Mouse (Mus musculus): Measurements from ENCODE around the gene Cks1b. TPM values are rescaled to one million over a fixed set of nuclear protein-coding genes. Genes with fewer than 3 reads are reported as not detected.

The Cks1b gene
- polyA plus RNA-seq, 1 experiment from 2014 or later = 301 TPM

DNA sequence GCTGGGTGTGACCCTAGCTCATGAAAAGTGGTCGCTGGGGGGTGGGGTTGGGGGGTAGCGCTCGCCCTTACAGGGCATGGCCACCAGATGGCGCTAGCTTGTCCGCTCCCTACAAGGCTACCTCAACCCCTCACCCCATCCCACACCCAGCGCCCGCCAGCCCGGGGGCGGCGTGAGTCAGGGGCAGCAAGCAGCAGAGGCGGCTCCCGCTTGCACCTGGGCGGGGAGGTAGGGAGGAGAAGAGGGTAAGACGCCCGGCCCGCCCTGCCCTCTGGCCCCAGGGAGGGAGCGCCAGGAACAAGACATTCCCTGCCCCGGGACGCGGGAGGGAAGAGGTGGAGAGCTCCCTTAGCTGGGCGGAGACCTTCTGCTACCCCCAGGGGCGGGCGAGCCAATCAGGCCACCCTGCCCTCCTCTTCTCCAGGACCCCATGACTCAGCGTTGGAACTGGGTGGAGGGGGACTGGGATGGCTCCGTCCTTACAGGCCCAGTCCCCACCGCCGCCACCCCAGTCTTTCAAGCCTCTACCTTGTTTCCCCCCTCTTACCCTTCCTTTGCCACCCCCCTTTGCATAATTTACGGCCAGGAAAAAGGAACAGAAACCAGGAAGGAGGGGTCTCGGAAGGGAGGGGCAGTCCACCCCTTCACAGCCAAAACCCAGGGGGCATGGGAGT is 39.7 kb downstream of the Cks1b start:
- WGBS (ENCODE audit: insufficient replicate concordance) = 6% methylated on average over 24 of the region's 29 CpGs
- H3K36me3 ChIP-seq = peaks cover 20% of the 10 kb centered on the region
- H3K27ac ChIP-seq = no peak overlapping the region; the same call in 1 of the 2 replicates
- peak; percentile 72 for ATAC-seq (ENCODE audit: low read depth)
- peak overlapping the region; percentile 54 for H3K9ac ChIP-seq
- H3K9me3 ChIP-seq (replicated peaks) = no peaks in the 10 kb centered on the region
- H3K27me3 ChIP-seq = no peaks in the 10 kb centered on the region
- H3K4me3 ChIP-seq (replicated peaks) = peak overlapping the region; percentile 45
- H3K4me2 ChIP-seq = peak overlapping the region; percentile 66
- peak; percentile 46 for DNase-seq
- H3K4me1 ChIP-seq (replicated peaks) = peaks cover 26% of the 10 kb centered on the region

DNA sequence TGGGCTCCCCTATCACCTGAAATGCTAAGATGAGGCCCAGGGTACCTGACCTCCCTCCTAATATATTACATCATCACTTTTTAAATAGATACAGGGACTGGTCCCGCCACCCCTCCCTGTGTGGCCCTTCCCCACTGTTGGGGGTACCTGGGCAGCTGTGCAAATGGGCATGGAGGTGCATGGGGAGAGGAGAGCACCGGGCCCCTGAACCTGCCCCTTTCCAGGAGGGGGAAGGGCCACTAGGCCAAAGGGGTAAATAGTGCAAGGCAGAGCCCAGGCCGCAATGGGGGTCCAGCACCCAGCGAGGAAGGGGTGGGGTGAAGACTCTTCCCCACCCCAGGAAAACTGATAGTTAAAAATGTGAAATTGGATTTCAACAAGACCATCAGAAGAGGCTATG is 40.4 kb downstream of the Cks1b start:
- Histone ChIP-seq H3K4me3 (replicated peaks) (no peak overlapping the region), H3K27ac (no peak overlapping the region)

DNA sequence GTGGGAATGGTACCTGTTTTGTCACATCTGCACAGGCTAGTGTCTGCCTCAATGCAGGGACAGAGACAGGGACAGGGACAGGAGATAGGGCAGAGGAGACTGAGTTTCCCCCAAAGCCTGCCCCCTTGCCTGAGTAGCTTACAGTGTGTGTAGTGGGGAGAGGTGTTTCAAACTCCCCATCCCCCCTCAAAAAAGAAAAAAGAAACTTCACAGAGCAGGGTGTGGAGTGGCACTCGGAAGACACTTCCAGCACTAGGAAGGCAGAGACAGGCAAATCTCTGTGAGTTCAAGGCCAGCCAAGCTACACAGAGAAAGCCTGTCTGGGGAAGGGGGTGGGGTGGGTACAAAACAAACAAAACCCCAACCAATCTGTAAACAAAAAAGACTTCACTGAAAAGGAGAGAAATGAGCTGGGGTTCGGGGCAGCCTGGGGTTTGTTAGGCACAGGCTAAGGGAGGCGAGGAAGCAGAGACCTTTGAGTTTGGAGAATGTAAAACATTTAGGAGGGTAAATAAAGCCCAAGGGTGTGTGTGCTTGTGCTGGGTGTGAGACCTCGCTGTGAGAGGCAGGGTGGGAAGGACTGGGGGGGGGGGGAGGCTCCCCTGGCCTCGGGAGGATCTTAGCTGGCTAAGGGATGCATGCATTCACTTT is 44.5 kb downstream of the Cks1b start:
- 27% methylated on average over 5 of the region's 5 CpGs for WGBS (ENCODE audit: insufficient replicate concordance)
- no peak overlapping the region for H3K27ac ChIP-seq
- no peak for DNase-seq

More for the DNA sequence above, 40.4 kb downstream of the Cks1b start:
- no peaks in the 10 kb centered on the region for H3K9me3 ChIP-seq (replicated peaks)
- H3K9ac ChIP-seq = no peak overlapping the region
- ATAC-seq (ENCODE audit: low read depth) (no peak), DNase-seq (no peak)
- peak overlapping the region; percentile 66; the same call in 1 of the 2 replicates for H3K4me2 ChIP-seq
- peaks cover 32% of the 10 kb centered on the region for H3K4me1 ChIP-seq (replicated peaks)
- H3K27me3 ChIP-seq = no peaks in the 10 kb centered on the region
- 69% methylated on average over 4 of the region's 4 CpGs for WGBS (ENCODE audit: insufficient replicate concordance)
- H3K36me3 ChIP-seq = peaks cover 20% of the 10 kb centered on the region

DNA sequence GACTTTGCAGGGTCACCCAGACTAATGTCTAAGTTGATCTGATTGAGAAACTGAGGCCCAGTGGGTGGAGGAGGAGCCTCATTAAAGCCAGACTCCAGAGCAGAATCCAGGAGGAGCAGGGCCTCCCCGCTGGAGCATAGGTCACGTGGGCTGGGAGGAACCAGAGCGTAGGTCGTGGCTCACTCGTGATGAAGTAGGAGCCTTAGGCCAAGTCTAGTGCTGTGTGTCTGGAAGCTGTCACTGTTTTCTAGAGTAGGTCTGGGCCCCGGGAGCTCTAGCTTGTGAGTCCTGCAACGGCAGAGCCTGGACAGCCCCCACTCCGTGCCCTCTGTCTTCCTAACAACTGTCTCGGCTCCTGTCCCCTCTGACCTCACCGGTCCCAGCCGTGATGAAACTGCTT is 50.8 kb downstream of the Cks1b start:
- WGBS (ENCODE audit: insufficient replicate concordance) = 58% methylated on average over 11 of the region's 11 CpGs
- H3K9me3 ChIP-seq (replicated peaks) = no peaks in the 10 kb centered on the region
- H3K27me3 ChIP-seq = no peaks in the 10 kb centered on the region
- H3K4me2 ChIP-seq = no peak overlapping the region
- ATAC-seq (ENCODE audit: low read depth) (no peak), DNase-seq (no peak)
- H3K4me3 ChIP-seq (replicated peaks) = no peak overlapping the region
- H3K4me1 ChIP-seq (replicated peaks) = no peaks in the 10 kb centered on the region
- no peak overlapping the region for H3K27ac ChIP-seq
- H3K36me3 ChIP-seq = no peaks in the 10 kb centered on the region
- H3K9ac ChIP-seq = no peak overlapping the region

More for the DNA sequence above, 44.5 kb downstream of the Cks1b start:
- H3K4me1 ChIP-seq (replicated peaks) = peaks cover 26% of the 10 kb centered on the region
- no peaks in the 10 kb centered on the region for H3K27me3 ChIP-seq
- no peaks in the 10 kb centered on the region for H3K9me3 ChIP-seq (replicated peaks)
- H3K9ac ChIP-seq = no peak overlapping the region
- no peak overlapping the region for H3K4me3 ChIP-seq (replicated peaks)
- ATAC-seq (ENCODE audit: low read depth) = no peak
- H3K36me3 ChIP-seq = no peaks in the 10 kb centered on the region
- H3K4me2 ChIP-seq = no peak overlapping the region

DNA sequence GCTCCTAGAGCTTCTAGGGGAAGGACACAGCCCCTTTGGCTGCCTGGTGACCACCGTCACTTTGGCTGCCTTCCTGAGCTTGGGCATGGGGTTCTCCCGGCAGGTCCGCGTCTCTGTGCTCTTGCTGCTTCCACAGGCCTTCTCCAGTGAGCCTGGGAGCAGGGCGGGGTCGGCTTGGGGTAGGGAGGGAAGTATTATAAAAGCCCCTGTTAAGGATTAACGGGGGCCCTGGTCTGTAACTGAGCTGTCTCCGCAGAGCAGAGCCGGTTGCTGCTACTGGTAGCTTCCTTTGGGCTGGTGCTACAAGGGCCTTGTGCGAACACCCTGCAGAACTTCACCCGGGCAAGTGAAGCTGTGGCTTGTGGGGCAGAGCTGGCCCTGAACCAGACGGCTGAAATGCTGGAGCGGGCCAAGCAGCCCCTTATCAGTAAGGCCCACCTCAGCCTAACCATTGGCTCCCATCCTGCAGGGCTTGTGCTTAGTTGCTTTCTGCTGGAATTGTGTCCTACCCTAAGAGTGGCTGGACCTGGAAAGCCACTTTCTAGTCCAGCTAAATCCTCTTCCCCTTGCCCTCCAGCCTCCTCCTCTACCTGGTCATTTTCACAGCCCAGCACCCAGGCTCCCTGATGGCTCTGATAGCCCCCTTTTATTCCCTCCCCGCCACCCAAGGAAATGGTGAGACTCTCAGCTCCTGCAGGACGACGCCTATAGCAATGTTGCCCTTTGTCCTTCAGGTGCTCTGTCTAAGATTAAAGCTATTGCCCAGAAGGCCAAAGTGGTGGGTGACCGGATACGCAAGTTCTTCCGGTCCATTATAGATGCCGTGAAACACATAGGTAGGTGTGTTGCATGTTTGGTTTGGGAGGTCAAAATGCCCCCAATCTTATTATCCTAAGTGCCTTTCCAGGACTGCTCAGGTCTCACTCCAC is 52.4 kb downstream of the Cks1b start:
- Histone ChIP-seq H3K4me1 (replicated peaks) (no peaks in the 10 kb centered on the region), H3K9me3 (replicated peaks) (no peaks in the 10 kb centered on the region), H3K4me2 (no peak overlapping the region), H3K4me3 (replicated peaks) (no peak overlapping the region), H3K36me3 (no peaks in the 10 kb centered on the region), H3K27ac (no peak overlapping the region), H3K9ac (no peak overlapping the region), H3K27me3 (no peaks in the 10 kb centered on the region)
- WGBS (ENCODE audit: insufficient replicate concordance) = 58% methylated on average over 20 of the region's 20 CpGs
- DNase-seq (no peak), ATAC-seq (ENCODE audit: low read depth) (no peak)

Other genes starting within 250 kb of the Cks1b start
- gene Scamp3, start 240.9 kb downstream of the Cks1b start, polyA plus RNA-seq (2015; fragmentation: Nextera tagmentation; extraction: Ambion mirVana) = 67.4 and 72.1 TPM in 2 replicates
- 2.8 and 3.9 TPM in 2 replicates for gene Fam189b, start 235.2 kb downstream of the Cks1b start, polyA plus RNA-seq (2015; fragmentation: Nextera tagmentation; extraction: Ambion mirVana)
- gene Gba, start 215.5 kb downstream of the Cks1b start, polyA plus RNA-seq (2015; fragmentation: Nextera tagmentation; extraction: Ambion mirVana) = 21.7 and 23.7 TPM in 2 replicates
- gene Thbs3, start 203.2 kb downstream of the Cks1b start, polyA plus RNA-seq (2015; fragmentation: Nextera tagmentation; extraction: Ambion mirVana) = 1.0 and 1.5 TPM in 2 replicates
- gene Mtx1, start 191.3 kb downstream of the Cks1b start, polyA plus RNA-seq (2015; fragmentation: Nextera tagmentation; extraction: Ambion mirVana) = 152 and 155 TPM in 2 replicates
- 0.14 and 0.51 TPM in 2 replicates for gene Muc1, start 189.3 kb downstream of the Cks1b start, polyA plus RNA-seq (2015; fragmentation: Nextera tagmentation; extraction: Ambion mirVana)
- 152 and 155 TPM in 2 replicates for gene Krtcap2, start 172.4 kb downstream of the Cks1b start, polyA plus RNA-seq (2015; fragmentation: Nextera tagmentation; extraction: Ambion mirVana)
- gene Trim46, start 172.1 kb downstream of the Cks1b start, polyA plus RNA-seq (2015; fragmentation: Nextera tagmentation; extraction: Ambion mirVana) = 0.14 and 0.23 TPM in 2 replicates
- gene Dpm3, start 159.0 kb downstream of the Cks1b start, polyA plus RNA-seq (2015; fragmentation: Nextera tagmentation; extraction: Ambion mirVana) = 57.2 and 64.5 TPM in 2 replicates
- gene Slc50a1, start 147.8 kb downstream of the Cks1b start, polyA plus RNA-seq (2015; fragmentation: Nextera tagmentation; extraction: Ambion mirVana) = 17.4 and 18.0 TPM in 2 replicates
- 4.3 and 4.6 TPM in 2 replicates for gene Efna1, start 137.2 kb downstream of the Cks1b start, polyA plus RNA-seq (2015; fragmentation: Nextera tagmentation; extraction: Ambion mirVana)
- 0.32 and 0.41 TPM in 2 replicates for gene Efna3, start 95.4 kb downstream of the Cks1b start, polyA plus RNA-seq (2015; fragmentation: Nextera tagmentation; extraction: Ambion mirVana)
- gene Efna4, start 80.4 kb downstream of the Cks1b start, polyA plus RNA-seq (2015; fragmentation: Nextera tagmentation; extraction: Ambion mirVana) = 1.0 and 1.2 TPM in 2 replicates
- 9.5 and 9.6 TPM in 2 replicates for gene Adam15, start 68.4 kb downstream of the Cks1b start, polyA plus RNA-seq (2015; fragmentation: Nextera tagmentation; extraction: Ambion mirVana)
- gene Dcst2, start 56.4 kb downstream of the Cks1b start, polyA plus RNA-seq (2015; fragmentation: Nextera tagmentation; extraction: Ambion mirVana) = 0.07 and 0.08 TPM in 2 replicates
- gene Dcst1, start 53.1 kb downstream of the Cks1b start, polyA plus RNA-seq (2015; fragmentation: Nextera tagmentation; extraction: Ambion mirVana) = not detected in 2 replicates
- 0.97 and 1.8 TPM in 2 replicates for gene Zbtb7b, start 23.6 kb downstream of the Cks1b start, polyA plus RNA-seq (2015; fragmentation: Nextera tagmentation; extraction: Ambion mirVana)
- not detected in 2 replicates for gene Lenep, start 15.6 kb downstream of the Cks1b start, polyA plus RNA-seq (2015; fragmentation: Nextera tagmentation; extraction: Ambion mirVana)
- 18.0 and 18.7 TPM in 2 replicates for gene Flad1, start 6.5 kb downstream of the Cks1b start, polyA plus RNA-seq (2015; fragmentation: Nextera tagmentation; extraction: Ambion mirVana)
- 42.3 and 51.4 TPM in 2 replicates for gene Shc1, start 60 bp upstream of the Cks1b start, polyA plus RNA-seq (2015; fragmentation: Nextera tagmentation; extraction: Ambion mirVana)
- 11.0 and 12.0 TPM in 2 replicates for gene Pygo2, start 11.8 kb upstream of the Cks1b start, polyA plus RNA-seq (2015; fragmentation: Nextera tagmentation; extraction: Ambion mirVana)
- 6.0 and 6.8 TPM in 2 replicates for gene Pbxip1, start 18.3 kb upstream of the Cks1b start, polyA plus RNA-seq (2015; fragmentation: Nextera tagmentation; extraction: Ambion mirVana)
- 39.5 and 40.4 TPM in 2 replicates for gene Pmvk, start 36.2 kb upstream of the Cks1b start, polyA plus RNA-seq (2015; fragmentation: Nextera tagmentation; extraction: Ambion mirVana)
- gene Kcnn3, start 101.8 kb upstream of the Cks1b start, polyA plus RNA-seq (2015; fragmentation: Nextera tagmentation; extraction: Ambion mirVana) = 0.03 and 0.05 TPM in 2 replicates

Data from liver, embryonic 13.5 days (tissue).